Mouse (Mus musculus): Measurements from ENCODE around the gene Xkr7. TPM values are rescaled to one million over a fixed set of nuclear protein-coding genes. Genes with fewer than 3 reads are reported as not detected.

The Xkr7 gene
- total and polyA plus RNA-seq, 2 experiments from 2014 or later = not detected

DNA sequence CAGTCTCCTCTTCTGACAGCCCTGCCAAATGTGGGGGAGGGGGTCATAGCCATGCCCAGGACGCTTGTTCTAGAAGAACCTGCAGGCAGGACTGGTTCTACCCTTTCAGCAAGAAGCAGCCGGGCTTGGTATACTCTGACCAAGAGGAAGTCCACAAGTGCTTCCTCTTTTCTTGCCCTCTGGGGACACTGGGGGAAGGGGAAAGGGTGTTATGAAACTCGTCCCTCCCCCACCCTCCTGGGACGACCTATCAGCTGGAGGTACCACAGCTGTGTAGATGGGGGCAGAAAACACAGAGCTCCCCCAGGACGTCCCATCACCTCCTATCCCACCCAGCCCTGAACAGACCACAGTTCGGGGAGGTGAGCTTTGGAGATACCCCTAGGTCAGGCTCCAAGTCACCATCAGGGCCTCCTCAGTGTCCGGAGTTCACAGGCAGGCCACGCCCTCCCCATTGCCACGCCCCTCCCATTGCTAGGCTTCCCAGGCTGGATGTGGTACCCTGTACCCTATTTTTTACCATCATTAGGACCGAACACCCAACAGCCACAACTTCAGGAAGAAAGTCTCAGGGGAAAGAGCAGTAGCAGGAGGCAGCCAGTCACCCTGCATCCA is 59.0 kb downstream of the Xkr7 start:
- H3K27me3 ChIP-seq (ENCODE audit: control insufficient read depth, insufficient read depth, low read length) = no peaks in the 10 kb centered on the region
- no peaks in the 10 kb centered on the region for H3K4me1 ChIP-seq (ENCODE audit: control insufficient read depth, insufficient read depth)
- no peaks in the 10 kb centered on the region for H3K9me3 ChIP-seq (replicated peaks; ENCODE audit: control insufficient read depth, low read length)
- no peaks in the 10 kb centered on the region for H3K36me3 ChIP-seq (replicated peaks; ENCODE audit: control insufficient read depth, insufficient read depth, low read length)
- no peak overlapping the region for H3K4me2 ChIP-seq (ENCODE audit: low read depth, low read length)
- H3K4me3 ChIP-seq (ENCODE audit: low read depth, low read length) = no peak overlapping the region
- DNase-seq (ENCODE audit: low spot score) = no peak
- no peak overlapping the region for H3K27ac ChIP-seq (ENCODE audit: low read depth)
- no peak for ATAC-seq (ENCODE audit: insufficient read depth, low read depth)
- TF ChIP-seq EP300 (IDR thresholded peaks at IDR 0.05; ENCODE audit: low read depth) (no peak), CTCF (IDR thresholded peaks at IDR 0.05; ENCODE audit: low read depth) (no peak)
- no peak overlapping the region for H3K9ac ChIP-seq (replicated peaks; ENCODE audit: low read depth, low read length)
- 32% methylated on average over 10 of the region's 10 CpGs for WGBS

Other genes starting within 250 kb of the Xkr7 start
- gene Bcl2l1, start 200.1 kb upstream of the Xkr7 start, total RNA-seq (2014; rRNA removed; ENCODE audit: low replicate concordance) = 60.9 and 75.6 TPM in 2 replicates
- 34.5 and 35.0 TPM in 2 replicates for gene Bcl2l1, start 200.1 kb upstream of the Xkr7 start, polyA plus RNA-seq (2015; fragmentation: Nextera tagmentation; extraction: Ambion mirVana)
- 8.1 and 13.6 TPM in 2 replicates for gene Tpx2, start 183.9 kb upstream of the Xkr7 start, total RNA-seq (2014; rRNA removed; ENCODE audit: low replicate concordance)
- gene Tpx2, start 183.9 kb upstream of the Xkr7 start, polyA plus RNA-seq (2015; fragmentation: Nextera tagmentation; extraction: Ambion mirVana) = 15.0 and 15.1 TPM in 2 replicates
- not detected in 2 replicates for gene Mylk2, start 120.5 kb upstream of the Xkr7 start, total RNA-seq (2014; rRNA removed; ENCODE audit: low replicate concordance)
- 0.15 and 0.16 TPM in 2 replicates for gene Mylk2, start 120.5 kb upstream of the Xkr7 start, polyA plus RNA-seq (2015; fragmentation: Nextera tagmentation; extraction: Ambion mirVana)
- 4.5 and 8.6 TPM in 2 replicates for gene Foxs1, start 98.6 kb upstream of the Xkr7 start, total RNA-seq (2014; rRNA removed; ENCODE audit: low replicate concordance)
- gene Foxs1, start 98.6 kb upstream of the Xkr7 start, polyA plus RNA-seq (2015; fragmentation: Nextera tagmentation; extraction: Ambion mirVana) = 8.2 and 8.4 TPM in 2 replicates
- 0.12 TPM in 1 of 2 replicates, not detected in the other for gene Dusp15, start 80.2 kb upstream of the Xkr7 start, total RNA-seq (2014; rRNA removed; ENCODE audit: low replicate concordance)
- not detected in 2 replicates for gene Dusp15, start 80.2 kb upstream of the Xkr7 start, polyA plus RNA-seq (2015; fragmentation: Nextera tagmentation; extraction: Ambion mirVana)
- 0.89 TPM in 1 of 2 replicates, not detected in the other for gene Ttll9, start 69.4 kb upstream of the Xkr7 start, total RNA-seq (2014; rRNA removed; ENCODE audit: low replicate concordance)
- 0.05 and 0.14 TPM in 2 replicates for gene Ttll9, start 69.4 kb upstream of the Xkr7 start, polyA plus RNA-seq (2015; fragmentation: Nextera tagmentation; extraction: Ambion mirVana)
- gene Pdrg1, start 16.4 kb upstream of the Xkr7 start, total RNA-seq (2014; rRNA removed; ENCODE audit: low replicate concordance) = 24.1 and 71.8 TPM in 2 replicates
- gene Pdrg1, start 16.4 kb upstream of the Xkr7 start, polyA plus RNA-seq (2015; fragmentation: Nextera tagmentation; extraction: Ambion mirVana) = 120 and 129 TPM in 2 replicates
- gene Ccm2l, start 34.1 kb downstream of the Xkr7 start, total RNA-seq (2014; rRNA removed; ENCODE audit: low replicate concordance) = 21.0 and 32.4 TPM in 2 replicates
- gene Ccm2l, start 34.1 kb downstream of the Xkr7 start, polyA plus RNA-seq (2015; fragmentation: Nextera tagmentation; extraction: Ambion mirVana) = 3.5 and 4.3 TPM in 2 replicates
- 3.8 and 6.4 TPM in 2 replicates for gene Hck, start 76.6 kb downstream of the Xkr7 start, total RNA-seq (2014; rRNA removed; ENCODE audit: low replicate concordance)
- gene Hck, start 76.6 kb downstream of the Xkr7 start, polyA plus RNA-seq (2015; fragmentation: Nextera tagmentation; extraction: Ambion mirVana) = 1.5 and 1.7 TPM in 2 replicates
- 35.7 and 37.8 TPM in 2 replicates for gene Tm9sf4, start 129.5 kb downstream of the Xkr7 start, total RNA-seq (2014; rRNA removed; ENCODE audit: low replicate concordance)
- gene Tm9sf4, start 129.5 kb downstream of the Xkr7 start, polyA plus RNA-seq (2015; fragmentation: Nextera tagmentation; extraction: Ambion mirVana) = 38.2 and 38.8 TPM in 2 replicates
- gene Tspyl3, start 193.6 kb downstream of the Xkr7 start, total RNA-seq (2014; rRNA removed; ENCODE audit: low replicate concordance) = 0.95 and 5.1 TPM in 2 replicates
- 2.5 and 2.7 TPM in 2 replicates for gene Tspyl3, start 193.6 kb downstream of the Xkr7 start, polyA plus RNA-seq (2015; fragmentation: Nextera tagmentation; extraction: Ambion mirVana)
- 6.3 and 6.5 TPM in 2 replicates for gene Plagl2, start 209.6 kb downstream of the Xkr7 start, total RNA-seq (2014; rRNA removed; ENCODE audit: low replicate concordance)
- gene Plagl2, start 209.6 kb downstream of the Xkr7 start, polyA plus RNA-seq (2015; fragmentation: Nextera tagmentation; extraction: Ambion mirVana) = 2.4 and 2.6 TPM in 2 replicates
- gene Pofut1, start 209.7 kb downstream of the Xkr7 start, total RNA-seq (2014; rRNA removed; ENCODE audit: low replicate concordance) = 26.3 and 28.6 TPM in 2 replicates
- gene Pofut1, start 209.7 kb downstream of the Xkr7 start, polyA plus RNA-seq (2015; fragmentation: Nextera tagmentation; extraction: Ambion mirVana) = 2.4 and 2.5 TPM in 2 replicates